Mouse (Mus musculus) midbrain, embryonic 16.5 days (tissue): ENCODE data around the gene Il18r1. TPM values are rescaled to one million over a fixed set of nuclear protein-coding genes. Genes with fewer than 3 reads are reported as not detected.
A peak's percentile ranks its signal among the peaks of the same experiment; 100 is the strongest.

Experiments
- ATAC-seq: fragments of 200-750 bp; cut with Nextera tagmentation; 2 replicates; pipeline ENCODE4 v1.8.0; 2017; ENCODE audit warnings: moderate TSS enrichment
- H3K27ac ChIP-seq: fragments of 300-500 bp; sonication (generic); 2 replicates; pipeline ENCODE4 v1.5.1; 2014; ENCODE audit warnings: mild to moderate bottlenecking, low read length, mixed read lengths
- H3K27me3 ChIP-seq: fragments of 300-500 bp; sonication (generic); 2 replicates; pipeline ENCODE4 v1.6.1; 2014; ENCODE audit warnings: low read depth, low read length, mixed read lengths; ENCODE audit not compliant: control insufficient read depth, insufficient read depth
- H3K36me3 ChIP-seq: fragments of 300-500 bp; sonication (generic); 2 replicates; pipeline ENCODE4 v1.6.1; 2014; ENCODE audit warnings: mild to moderate bottlenecking, low read length, moderate library complexity, mixed read lengths; ENCODE audit not compliant: control insufficient read depth, insufficient read depth
- H3K4me1 ChIP-seq: fragments of 300-500 bp; sonication (generic); 2 replicates; pipeline ENCODE4 v1.6.1; 2014; ENCODE audit warnings: mild to moderate bottlenecking, low read length, mixed read lengths; ENCODE audit not compliant: control insufficient read depth, insufficient read depth
- H3K4me2 ChIP-seq: fragments of 300-500 bp; sonication (generic); 2 replicates; pipeline ENCODE4 v1.6.1; 2014; ENCODE audit warnings: mild to moderate bottlenecking, low read length, mixed read lengths
- H3K4me3 ChIP-seq: fragments of 300-500 bp; sonication (generic); 2 replicates; pipeline ENCODE4 v1.5.1; 2014; ENCODE audit warnings: low read depth, mild to moderate bottlenecking, low read length, moderate library complexity, mixed read lengths
- H3K9ac ChIP-seq: fragments of 300-500 bp; sonication (generic); 2 replicates; pipeline ENCODE4 v1.6.1; 2014; ENCODE audit warnings: low read depth, low read length, mixed read lengths
- H3K9me3 ChIP-seq: fragments of 300-500 bp; sonication (generic); replicated peaks from 2 replicates; pipeline ENCODE4 v1.6.1; 2014; ENCODE audit warnings: mild to moderate bottlenecking, low read length, mixed read lengths; ENCODE audit not compliant: control insufficient read depth, poor library complexity, severe bottlenecking
- WGBS: fragments of 180-500 bp; shearing (Covaris S2); extraction: QIAGEN DNeasy Blood & Tissue Kit; methylation state at CpG from one replicate; pipeline ENCODE4 v1.1.7; 2014; 5-methylcytosine and 5-hydroxymethylcytosine counted together
- polyA plus RNA-seq: library from polyadenylated mRNA; unstranded; fragments of >200 nt; fragmentation: Nextera tagmentation; extraction: Ambion mirVana; gene quantifications from 2 replicates; pipeline ENCODE4 v1.2.1, GENCODE M21; 2015

The Il18r1 gene
- polyA plus RNA-seq, 1 experiment from 2014 or later, result not detected

GRCm38 (mm10) chr1:40547064-40547572 lies 81.8 kb downstream of the Il18r1 start:
- peaks cover 4% of the 10 kb centered on the region for H3K4me1 ChIP-seq
- H3K4me3 ChIP-seq, result no peak overlapping the region
- WGBS, result 52% methylated on average over 11 of the region's 11 CpGs
- ATAC-seq, result peak; percentile 75
- H3K9me3 ChIP-seq, result no peaks in the 10 kb centered on the region
- no peak overlapping the region for H3K9ac ChIP-seq
- peak overlapping the region; percentile 16; the same call in 1 of the 2 replicates for H3K4me2 ChIP-seq
- no peak overlapping the region for H3K27ac ChIP-seq
- no peaks in the 10 kb centered on the region for H3K36me3 ChIP-seq
- H3K27me3 ChIP-seq, result no peaks in the 10 kb centered on the region

GRCm38 (mm10) chr1:40547762-40548161 lies 82.4 kb downstream of the Il18r1 start:
- Histone ChIP-seq H3K4me3 (no peak overlapping the region), H3K36me3 (no peaks in the 10 kb centered on the region), H3K4me2 (peak overlapping the region; percentile 21; the same call in 1 of the 2 replicates), H3K27me3 (no peaks in the 10 kb centered on the region), H3K9me3 (no peaks in the 10 kb centered on the region), H3K4me1 (peaks cover 4% of the 10 kb centered on the region), H3K27ac (no peak overlapping the region), H3K9ac (no peak overlapping the region)
- 49% methylated on average over 10 of the region's 10 CpGs for WGBS
- no peak for ATAC-seq

Other genes with a start within 250 kb of the Il18r1 start
- gene Il1r1, start 240.5 kb upstream of the Il18r1 start, polyA plus RNA-seq, result 0.68 and 0.72 TPM in 2 replicates
- 0.75 and 1.2 TPM in 2 replicates for gene Il1rl2, start 140.9 kb upstream of the Il18r1 start, polyA plus RNA-seq
- 0.04 TPM in 1 of 2 replicates, not detected in the other for gene Il1rl1, start 36.0 kb upstream of the Il18r1 start, polyA plus RNA-seq
- gene Il18rap, start 49.8 kb downstream of the Il18r1 start, polyA plus RNA-seq, result 0.18 and 0.20 TPM in 2 replicates
- not detected in 2 replicates for gene Slc9a4, start 114.5 kb downstream of the Il18r1 start, polyA plus RNA-seq
- 0.24 and 0.35 TPM in 2 replicates for gene Slc9a2, start 215.0 kb downstream of the Il18r1 start, polyA plus RNA-seq